Mouse (Mus musculus): Measurements from ENCODE around the gene Cep57l1.
A peak's percentile ranks its signal among the peaks of the same experiment; 100 is the strongest.

The Cep57l1 gene

DNA sequence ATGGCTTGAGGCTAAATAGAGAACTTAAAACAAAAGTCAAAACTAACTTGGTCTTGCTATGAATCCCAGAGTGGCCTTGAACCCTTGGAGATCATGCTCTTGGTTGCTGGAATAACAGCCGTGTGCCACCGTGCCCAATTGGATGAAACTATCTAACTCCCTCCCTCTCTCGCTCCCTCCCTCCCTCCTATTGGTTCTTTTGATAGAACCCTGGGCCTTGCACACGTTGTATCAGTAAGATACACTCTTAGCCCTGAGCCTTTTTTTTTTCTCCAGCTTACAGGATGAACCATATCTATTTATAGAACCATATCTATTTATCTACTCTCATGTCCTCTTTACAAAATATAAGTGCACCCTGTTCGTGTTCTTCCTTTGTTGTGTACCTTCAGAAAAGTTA lies 6.8 kb upstream of the Cep57l1 start:
- DNase-seq (ENCODE audit: low spot score): no peak

DNA sequence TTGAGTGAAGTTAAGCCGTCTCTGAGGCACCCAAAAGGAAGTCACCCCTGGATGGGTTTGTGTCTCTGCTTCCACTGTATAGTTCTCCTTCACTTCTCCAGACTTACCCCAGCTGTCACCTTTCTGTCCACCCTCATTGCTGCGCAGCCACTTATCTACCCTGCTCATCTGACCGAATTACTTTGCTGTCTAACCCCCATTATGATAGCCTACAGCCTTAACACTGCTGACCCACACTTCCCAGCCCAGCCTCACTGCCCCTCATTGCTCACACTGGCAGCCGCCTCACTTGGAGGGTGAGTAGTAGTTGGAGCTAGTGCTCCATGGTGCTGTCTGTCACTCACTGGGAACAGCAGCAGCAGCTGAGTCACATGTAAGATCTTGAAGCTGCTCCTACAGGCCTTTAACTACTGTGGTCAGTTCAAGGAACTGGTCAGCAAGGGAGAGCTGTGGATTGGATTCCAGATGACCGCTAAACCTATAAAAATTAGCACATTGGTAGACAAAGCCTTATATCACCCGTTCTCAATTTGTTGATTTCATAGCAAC lies 4.7 kb upstream of the Cep57l1 start:
- no peak for DNase-seq (ENCODE audit: low spot score)

DNA sequence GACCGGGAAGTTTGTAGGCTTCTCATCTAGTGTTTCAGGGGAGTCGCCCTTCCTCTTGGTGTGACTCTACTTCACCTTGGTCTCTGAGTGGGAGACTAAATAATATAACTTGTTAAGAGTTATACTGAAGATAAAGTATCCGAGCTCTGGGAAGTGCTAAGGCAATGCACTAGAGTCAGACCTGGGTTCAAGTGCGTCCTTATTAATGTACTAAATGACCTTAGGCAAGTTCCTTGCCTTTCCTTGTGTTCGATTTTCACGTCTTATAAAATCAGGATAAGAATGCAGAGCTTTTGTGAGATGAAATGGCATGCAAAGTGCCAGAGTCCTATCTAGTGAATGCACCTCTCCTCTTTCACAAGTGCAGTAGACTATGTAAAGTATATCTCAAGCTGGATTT lies 2.9 kb upstream of the Cep57l1 start:
- no peak for DNase-seq (ENCODE audit: low spot score)

DNA sequence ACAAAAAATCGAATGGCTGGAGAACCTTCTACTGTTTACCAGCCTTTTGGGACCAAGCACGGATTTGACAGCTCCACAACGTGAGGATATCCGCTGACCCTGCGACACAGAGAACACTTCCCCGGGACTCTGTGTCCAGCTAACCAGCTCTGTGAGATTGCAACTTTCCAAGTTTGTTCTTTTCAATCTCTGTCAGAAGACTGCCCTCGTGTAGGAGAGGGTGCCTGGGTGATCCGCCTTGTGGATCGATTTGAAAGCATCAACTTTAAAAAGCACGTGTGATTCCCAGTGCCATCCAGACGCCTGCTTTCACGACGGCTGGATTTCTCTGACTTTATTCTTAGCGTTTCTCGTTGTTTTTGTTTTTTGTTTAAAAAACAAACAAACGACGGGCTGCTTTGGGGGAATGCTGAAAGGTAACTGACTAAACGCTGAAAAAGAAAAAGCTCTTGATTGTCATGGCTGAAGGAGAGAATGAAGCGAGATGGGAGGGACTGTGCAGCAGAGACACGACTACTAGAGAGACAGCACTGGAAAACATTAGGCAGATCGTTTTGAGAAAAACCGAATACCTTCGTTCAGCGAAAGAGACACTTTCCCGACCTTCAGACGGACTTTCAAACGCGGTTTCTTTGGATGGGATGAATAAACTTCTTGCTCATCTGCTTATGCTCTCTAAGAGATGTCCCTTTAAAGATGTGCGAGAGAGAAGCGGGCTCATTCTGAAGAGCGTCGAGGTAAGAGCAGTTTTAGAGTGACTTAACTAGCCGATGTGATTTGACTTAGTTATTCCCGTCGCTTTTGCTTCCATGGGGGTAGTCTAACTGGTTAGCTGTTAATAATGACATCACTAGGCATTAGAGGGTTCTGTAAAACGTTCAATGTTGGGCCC lies 1.1 kb upstream of the Cep57l1 start:
- DNase-seq (ENCODE audit: low spot score): no peak

DNA sequence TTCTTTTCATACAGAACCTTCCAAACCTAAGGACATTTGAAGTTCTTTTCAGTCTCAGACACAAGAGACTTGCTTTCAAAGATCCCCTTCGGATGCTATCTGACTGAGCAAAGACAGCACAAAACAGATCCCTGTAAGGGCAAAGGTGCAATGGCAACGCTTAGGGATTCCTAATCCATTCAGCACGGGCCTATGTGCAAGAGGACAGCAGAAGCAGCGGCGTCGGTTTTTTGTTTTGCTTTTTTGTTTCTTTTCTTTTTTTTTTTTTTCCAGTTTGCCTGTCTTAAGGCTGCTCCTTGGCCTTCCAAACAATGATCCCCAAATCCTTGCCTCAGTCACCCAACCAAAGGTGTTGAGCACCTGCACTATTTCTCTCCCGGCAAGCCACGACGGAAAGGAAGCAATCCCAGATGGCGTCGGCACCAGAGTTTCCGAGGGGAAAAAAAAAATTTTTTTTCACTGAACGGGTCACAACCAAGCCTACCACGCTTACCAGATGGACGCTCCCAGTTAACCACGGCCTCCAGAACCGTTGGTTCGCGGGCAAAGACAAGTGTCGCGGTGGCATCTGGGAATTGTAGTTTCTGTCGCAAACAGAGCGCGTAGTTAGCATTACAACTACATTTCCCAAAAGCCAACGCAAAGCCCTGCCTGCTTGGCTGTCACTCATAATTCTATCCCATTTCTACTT lies 446 bp downstream of the Cep57l1 start:
- DNase-seq (ENCODE audit: low spot score): peak; percentile 97

DNA sequence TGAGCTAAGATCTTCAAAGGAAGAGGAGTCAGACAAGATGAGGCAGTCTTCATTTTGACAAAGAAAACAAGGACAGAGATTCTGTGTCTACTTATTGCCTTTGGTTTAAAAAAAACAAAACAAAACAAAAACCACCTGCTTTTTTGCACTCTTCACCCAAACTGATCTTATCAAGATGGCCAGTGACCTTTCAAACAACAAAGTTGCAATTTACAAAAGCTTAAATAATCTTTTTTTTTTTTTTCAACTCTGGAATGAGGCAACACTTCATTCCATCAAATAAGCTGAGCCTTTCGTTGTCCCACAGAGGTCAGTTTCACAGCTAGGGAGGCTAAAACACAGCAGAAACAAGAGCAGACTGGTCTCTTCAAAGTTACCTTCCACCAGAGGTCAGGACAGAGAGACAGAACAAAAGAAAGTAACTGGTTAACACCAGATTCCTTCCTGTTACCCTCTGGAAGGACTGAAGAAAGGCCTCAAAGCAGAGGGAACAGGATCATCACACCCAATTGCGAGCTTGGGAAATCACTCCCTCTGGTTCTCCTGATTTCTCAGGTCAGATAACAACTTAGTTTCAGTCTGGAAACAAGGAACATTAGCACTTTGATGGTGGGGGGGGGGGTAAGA lies 3.8 kb downstream of the Cep57l1 start:
- no peak for DNase-seq (ENCODE audit: low spot score)

DNA sequence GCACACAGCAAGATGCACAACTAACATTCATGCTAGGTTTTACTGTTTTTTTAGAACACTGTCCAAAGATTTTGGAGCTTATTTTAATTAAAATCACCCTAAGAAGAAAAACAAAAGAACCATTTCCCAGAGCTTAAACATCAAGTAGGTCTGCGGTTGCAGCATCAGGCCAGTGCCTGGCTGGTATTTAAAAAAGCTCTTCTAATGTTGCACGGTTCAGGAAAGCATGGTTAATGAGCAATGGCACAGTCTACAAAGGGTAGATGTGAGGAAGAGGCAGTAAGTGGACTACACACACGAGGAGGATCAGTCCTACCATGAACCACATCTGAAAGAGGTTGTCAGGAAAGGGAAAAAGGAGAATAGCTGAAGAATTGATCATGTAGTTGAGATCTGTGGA lies 5.0 kb downstream of the Cep57l1 start:
- DNase-seq (ENCODE audit: low spot score): no peak

DNA sequence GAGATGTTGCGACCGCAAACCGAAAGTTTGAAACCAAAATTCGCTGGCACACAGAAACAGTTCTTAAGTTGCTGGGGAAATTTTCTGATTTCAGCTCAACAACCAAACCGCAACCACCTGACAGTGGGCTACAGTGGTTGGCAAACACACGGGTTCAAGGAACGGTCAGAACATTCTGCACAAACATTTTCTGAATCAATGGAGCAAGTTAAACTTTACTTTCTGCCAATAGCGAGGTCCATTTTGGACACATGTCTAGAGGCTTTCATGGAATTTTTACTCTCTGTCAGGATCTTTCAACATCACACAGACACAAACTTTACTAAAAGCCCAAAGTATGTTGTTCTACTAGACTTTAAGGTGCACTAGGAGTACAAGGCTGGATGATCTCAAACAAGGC lies 6.2 kb downstream of the Cep57l1 start:
- no peak for DNase-seq (ENCODE audit: low spot score)

DNA sequence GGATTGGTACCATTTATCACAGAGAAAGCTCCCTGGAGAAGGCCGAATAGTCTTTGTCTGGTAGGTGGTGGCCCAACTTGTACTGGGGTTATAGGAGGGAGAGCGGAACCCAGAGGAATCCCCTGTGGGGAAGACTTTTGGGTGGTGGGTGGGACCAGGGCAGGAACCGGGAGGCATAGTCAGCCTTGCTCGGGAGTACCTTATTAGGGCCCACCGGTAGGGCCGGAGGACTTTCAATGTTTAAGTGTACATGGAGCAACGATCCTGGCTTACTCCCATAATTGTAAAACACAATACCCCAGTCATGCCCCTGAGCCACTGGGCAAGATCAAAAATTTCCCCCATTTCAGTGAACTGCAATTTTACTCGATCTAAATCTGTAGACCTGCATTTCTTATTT lies 12.4 kb downstream of the Cep57l1 start:
- DNase-seq (ENCODE audit: low spot score): no peak

DNA sequence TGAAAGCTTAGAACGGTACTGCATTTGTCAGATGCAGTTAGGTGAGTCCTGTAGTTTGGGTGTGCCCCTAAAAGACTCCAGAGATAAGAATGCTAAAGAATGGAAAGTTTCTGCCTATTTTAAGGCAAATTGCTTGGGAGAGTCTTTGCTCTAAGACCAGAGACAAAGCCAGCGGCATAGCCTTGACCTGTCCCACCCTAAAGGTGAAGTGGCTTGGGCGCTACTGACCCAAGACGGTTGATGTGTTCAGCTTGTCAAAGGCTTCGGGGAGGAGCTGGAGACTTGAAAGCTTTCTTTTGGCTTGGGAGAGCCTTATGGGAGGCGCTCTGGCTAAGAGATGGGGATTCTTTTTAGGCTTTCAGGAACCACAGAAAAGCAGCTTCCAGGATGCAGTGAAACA lies 17.3 kb downstream of the Cep57l1 start:
- no peak for DNase-seq (ENCODE audit: low spot score)

DNA sequence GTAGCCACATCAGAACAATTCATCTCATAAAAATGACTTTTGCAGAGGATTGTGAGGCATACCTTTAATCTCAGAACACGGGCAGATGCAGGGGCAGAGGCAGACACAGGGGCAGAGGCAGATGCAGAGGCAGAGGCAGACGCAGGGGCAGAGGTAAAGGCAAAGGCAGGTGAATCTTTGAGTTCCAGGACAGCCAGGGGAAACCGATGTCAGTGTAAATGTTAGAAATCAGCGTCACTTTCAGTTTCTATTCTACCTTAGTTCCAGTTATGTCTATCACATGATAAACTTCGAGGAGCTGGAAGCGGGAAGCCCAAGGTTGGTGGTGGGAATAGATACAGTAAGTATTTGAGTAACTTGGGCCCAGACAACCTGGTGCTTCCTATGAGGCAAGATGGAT lies 42.4 kb downstream of the Cep57l1 start:
- DNase-seq (ENCODE audit: low spot score): no peak

DNA sequence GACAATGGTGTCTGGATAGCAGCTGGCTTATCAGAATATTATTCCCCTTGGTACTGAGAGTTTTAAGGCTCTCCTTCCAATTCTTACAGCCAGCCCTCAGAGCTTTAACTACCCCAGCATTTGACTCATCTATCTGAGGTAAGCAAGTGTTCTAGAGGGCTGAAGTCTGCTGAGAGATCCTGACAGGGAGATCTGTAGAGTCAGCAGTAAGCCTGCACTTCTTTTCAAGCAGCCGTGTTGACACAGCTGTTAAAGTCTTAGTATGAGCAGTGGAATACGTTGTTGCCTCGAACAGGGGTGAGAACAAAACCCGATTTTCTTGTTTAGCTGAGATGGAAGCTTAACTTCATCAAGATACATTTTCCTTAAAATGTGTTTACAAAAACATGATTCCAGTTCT lies 43.4 kb downstream of the Cep57l1 start:
- DNase-seq (ENCODE audit: low spot score): peak; percentile 24

DNA sequence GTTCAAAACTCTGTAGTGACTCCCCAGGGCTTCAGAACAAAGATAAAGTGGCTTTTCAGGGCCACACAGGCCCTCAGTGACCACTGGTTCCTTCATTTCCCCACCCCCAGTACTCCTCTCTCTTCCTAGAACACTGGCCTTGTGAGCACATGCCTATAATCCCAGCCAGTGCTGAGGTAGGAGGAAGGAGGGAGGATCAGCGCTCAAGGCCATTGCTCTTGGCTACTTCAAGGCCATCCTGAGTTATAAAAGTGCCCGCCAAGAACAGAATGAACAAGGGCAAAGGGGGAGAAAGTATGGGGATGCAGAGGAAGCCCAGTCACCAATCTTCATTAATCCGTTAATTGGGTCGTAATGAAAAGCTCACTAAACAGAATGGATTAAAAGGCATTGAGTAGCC lies 44.1 kb downstream of the Cep57l1 start:
- no peak for DNase-seq (ENCODE audit: low spot score)

DNA sequence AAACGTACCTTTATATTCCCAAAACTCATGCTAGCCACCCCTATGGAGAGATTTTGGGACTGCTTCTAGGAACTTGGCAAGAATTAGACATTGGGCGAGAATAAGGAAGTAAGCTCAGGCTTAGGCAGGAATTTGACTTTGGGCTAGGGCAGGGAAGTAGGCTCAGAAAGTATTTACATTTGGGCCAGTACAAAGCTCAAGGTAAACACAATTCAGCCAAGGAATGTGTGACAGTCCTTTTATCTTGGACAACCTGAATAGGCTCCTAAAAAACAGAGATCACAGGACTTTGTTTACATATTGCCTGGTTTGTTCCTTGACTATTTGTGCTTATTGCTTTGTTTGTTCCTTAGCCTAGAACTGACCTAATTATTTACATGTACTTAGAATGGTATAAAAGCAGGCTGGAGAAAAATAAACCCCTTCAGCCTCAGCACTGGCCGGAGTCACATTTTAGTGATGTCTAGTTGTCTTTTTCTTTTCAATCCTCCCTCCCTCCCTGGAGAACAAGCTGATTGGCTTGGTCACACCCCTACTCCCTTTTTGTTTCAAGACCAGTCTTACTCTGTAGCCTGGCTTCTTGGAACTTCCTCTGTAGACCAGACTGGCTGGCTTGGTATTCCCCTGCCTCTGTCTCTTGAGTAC lies 45.8 kb downstream of the Cep57l1 start:
- no peak for DNase-seq (ENCODE audit: low spot score)

DNA sequence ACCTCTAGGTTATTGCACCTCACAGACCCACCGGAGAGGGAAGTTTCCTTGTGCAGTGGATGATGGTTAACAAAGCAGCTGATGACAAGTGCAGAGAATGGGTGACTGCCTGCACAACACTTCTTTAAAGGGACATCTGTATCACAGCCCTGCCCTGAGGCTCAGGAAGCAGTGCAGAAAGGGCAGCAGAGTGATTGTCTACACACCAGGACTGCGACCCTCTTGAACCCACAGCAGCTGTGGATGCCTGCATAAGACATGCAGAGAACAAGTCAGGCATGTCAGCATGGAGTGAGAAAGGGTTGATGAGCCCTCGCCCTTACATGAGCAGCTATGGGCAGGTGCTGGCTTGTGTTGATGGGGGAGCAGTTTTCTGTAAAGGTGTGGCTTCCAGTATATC lies 48.8 kb downstream of the Cep57l1 start:
- DNase-seq (ENCODE audit: low spot score): peak; percentile 25

DNA sequence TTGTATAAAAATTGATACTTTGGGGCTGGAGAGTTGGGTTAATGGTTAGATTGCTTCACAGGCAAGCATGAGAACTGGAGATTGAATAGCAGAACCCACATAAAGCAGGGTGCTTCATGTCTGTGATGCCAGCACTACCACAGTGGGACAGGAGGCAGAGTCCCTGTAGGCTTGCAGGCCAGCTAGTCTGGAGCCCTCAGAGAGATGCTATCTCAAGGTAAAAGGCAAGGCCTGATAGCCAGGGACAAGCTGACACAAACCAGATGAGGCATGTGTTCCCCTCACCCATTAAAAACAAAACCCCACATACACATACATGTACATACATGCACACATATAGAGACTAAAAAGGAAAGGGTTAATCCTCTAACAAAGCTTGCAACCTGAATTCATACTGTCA lies 51.6 kb downstream of the Cep57l1 start:
- no peak for DNase-seq (ENCODE audit: low spot score)

DNA sequence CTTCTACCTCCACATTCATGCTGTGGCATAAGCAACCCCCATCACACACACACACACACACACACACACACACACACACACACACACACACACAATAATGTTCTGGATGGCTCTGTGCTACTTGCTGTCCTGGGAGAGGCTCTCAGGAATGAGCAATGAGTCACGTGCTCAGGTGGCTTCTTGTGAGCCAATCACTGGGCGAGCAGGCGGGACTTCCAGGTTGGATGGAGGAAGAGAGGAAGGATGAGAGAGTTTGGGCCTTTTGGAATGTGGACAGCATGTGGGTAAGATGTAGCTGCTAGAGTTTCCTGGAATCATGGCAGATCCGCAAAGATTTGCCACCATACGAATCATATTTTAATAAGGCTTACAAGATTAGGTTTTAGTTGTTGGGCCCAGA lies 52.4 kb downstream of the Cep57l1 start:
- no peak for DNase-seq (ENCODE audit: low spot score)

DNA sequence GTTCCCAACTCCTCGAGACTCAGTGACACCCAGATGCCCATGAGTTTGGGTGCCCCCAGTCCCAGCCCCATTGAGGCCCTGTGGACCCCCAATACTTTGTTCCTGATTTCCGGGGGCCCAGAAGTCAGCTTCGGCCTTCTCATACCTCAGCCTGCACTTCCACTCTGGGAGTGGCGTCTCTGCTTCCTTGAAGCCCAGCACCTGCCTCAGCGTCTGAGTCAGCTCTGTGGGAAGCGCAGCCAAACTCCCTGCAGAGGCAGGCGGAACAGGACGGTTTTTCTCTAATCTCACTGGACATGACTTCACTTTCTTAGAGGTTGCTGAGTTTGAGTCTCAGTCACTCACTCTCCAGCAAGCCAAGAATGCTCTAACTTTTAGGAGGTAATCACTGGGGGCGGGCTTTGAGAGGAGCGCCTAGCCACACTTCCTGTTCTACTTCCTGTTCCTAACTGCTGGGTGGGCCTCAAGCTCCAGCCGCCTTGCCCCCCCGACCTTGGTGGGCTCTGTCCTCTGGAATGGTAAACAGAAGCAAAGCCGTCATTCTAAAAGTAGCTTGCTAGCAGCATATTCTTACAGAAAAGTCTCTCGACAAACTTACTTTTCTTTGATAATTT lies 57.7 kb downstream of the Cep57l1 start:
- DNase-seq (ENCODE audit: low spot score): no peak

DNA sequence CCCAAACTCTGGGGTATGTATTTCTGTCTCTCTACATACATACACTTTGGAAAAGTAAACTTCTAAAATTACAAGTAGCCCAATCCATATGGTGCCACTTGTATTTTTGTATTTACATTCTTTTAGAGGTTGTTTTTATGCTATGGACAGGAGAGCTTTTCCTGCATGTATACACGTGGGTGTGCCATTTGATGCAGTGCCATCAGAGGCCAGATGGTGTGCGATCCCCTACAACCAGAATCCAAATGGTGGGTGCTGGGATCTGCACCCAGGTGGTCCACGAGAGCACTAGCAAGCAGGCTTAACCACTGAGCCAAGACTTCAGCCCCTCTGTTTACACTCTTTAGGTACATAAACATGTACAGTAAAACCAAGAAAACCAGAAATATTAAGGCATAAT lies 60.4 kb downstream of the Cep57l1 start:
- no peak for DNase-seq (ENCODE audit: low spot score)

DNA sequence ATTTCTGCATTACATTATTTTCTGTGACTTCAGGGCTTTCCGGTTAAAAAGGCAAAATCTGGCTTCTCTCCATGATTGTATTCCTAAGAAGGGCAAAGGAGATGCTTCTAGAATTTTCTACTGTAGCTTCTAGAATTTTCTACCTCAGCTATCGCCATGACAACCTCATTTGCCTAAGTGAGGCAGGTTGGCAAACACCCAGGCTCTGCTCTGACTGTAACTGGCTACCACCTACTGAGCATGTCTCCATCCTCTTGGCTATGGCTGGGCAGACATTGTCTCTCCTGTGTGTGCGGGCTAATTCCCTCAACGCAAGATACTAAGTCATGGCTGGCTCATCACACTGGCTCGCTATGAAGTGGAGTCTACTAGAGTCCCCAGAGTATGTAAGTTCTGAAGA lies 63.1 kb downstream of the Cep57l1 start:
- DNase-seq (ENCODE audit: low spot score): no peak

DNA sequence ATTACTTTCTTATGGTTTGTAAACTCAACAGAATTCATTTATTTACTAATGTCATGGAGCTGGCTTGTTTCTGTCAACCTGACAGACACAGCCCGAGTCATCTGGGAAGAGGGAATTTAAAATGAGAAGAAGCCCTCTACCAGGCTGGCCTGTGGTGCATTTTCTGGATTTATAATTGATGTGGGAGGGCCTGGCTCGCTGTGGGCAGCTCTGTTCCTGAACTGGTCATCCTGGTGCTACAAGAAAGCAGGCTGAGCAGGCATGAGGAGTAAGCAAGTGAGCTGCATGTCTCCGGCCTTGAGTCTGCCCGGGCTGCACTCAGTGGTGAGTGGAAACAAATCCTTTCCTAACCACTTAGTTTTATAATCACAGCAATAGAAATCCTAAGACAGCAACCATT lies 65.7 kb downstream of the Cep57l1 start:
- no peak for DNase-seq (ENCODE audit: low spot score)

DNA sequence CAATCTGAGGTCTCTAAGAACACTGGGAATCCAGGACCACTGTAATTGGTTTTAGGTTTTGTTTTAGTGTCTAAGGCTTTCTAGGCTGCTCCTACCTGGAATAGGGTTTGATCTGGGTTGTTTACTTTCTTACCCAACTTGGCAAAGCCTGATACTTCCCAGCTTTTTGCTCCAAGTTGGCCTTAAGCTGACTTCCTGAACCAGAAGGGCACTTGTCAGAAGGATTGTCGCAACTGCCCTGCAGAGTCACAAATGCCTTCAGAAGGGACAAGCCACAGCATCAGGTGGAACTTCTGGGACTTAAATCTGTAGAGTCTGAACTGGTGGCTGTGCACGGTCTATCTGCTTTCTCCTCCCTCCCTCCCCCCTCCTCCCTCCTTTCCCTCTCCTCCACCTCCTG lies 69.5 kb downstream of the Cep57l1 start:
- no peak for DNase-seq (ENCODE audit: low spot score)

Measured in embryo, embryonic 10 days (tissue).